Mouse (Mus musculus) kidney, embryonic 14.5 days (tissue): ENCODE results near the gene Adamts9. TPM values are rescaled to one million over a fixed set of nuclear protein-coding genes. Genes with fewer than 3 reads are reported as not detected.

Source experiments
- ATAC-seq: fragments of 200-750 bp; cut with Nextera tagmentation; 2 replicates; pipeline ENCODE4 v1.8.0; 2017; ENCODE audit warnings: moderate number of reproducible peaks, mild to moderate bottlenecking, moderate TSS enrichment, moderate library complexity; ENCODE audit not compliant: low FRiP score, low TSS enrichment
- H3K27ac ChIP-seq: fragments of 300-500 bp; sonication (generic); 2 replicates; pipeline ENCODE4 v1.5.1; 2014; ENCODE audit warnings: low read depth, mild to moderate bottlenecking, low read length, moderate library complexity, mixed read lengths
- H3K27me3 ChIP-seq: fragments of 300-500 bp; sonication (generic); 2 replicates; pipeline ENCODE4 v1.6.1; 2014; ENCODE audit warnings: mild to moderate bottlenecking, low read length; ENCODE audit not compliant: control insufficient read depth, insufficient read depth
- H3K36me3 ChIP-seq: fragments of 300-500 bp; sonication (generic); 2 replicates; pipeline ENCODE4 v1.6.1; 2014; ENCODE audit warnings: low read length, mixed read lengths; ENCODE audit not compliant: control insufficient read depth, insufficient read depth
- H3K4me1 ChIP-seq: fragments of 300-500 bp; sonication (generic); 2 replicates; pipeline ENCODE4 v1.6.1; 2014; ENCODE audit warnings: low read length, mixed read lengths; ENCODE audit not compliant: control insufficient read depth, insufficient read depth
- H3K4me2 ChIP-seq: fragments of 300-500 bp; sonication (generic); replicated peaks from 2 replicates; pipeline ENCODE4 v1.6.1; 2014; ENCODE audit warnings: low read depth, mild to moderate bottlenecking, low read length
- H3K4me3 ChIP-seq: fragments of 300-500 bp; sonication (generic); 2 replicates; pipeline ENCODE4 v1.5.1; 2014; ENCODE audit warnings: mild to moderate bottlenecking, low read length
- H3K9ac ChIP-seq: fragments of 300-500 bp; sonication (generic); 2 replicates; pipeline ENCODE4 v1.6.1; 2014; ENCODE audit warnings: low read depth, mild to moderate bottlenecking, low read length, moderate library complexity
- H3K9me3 ChIP-seq: fragments of 300-500 bp; sonication (generic); 2 replicates; pipeline ENCODE4 v1.6.1; 2016; ENCODE audit warnings: low read length; ENCODE audit not compliant: control insufficient read depth
- WGBS: fragments of 180-500 bp; shearing (Covaris S2); extraction: QIAGEN DNeasy Blood & Tissue Kit; methylation state at CpG from one replicate; pipeline ENCODE4 v1.1.7; 2014; 5-methylcytosine and 5-hydroxymethylcytosine counted together
- polyA plus RNA-seq: library from polyadenylated mRNA; unstranded; fragments of >200 nt; fragmentation: Nextera tagmentation; extraction: Ambion mirVana; gene quantifications from 2 replicates; pipeline ENCODE4 v1.2.1, GENCODE M21; 2014

Adamts9 gene
- polyA plus RNA-seq, 1 experiment from 2014 or later, result 19.9 TPM

DNA sequence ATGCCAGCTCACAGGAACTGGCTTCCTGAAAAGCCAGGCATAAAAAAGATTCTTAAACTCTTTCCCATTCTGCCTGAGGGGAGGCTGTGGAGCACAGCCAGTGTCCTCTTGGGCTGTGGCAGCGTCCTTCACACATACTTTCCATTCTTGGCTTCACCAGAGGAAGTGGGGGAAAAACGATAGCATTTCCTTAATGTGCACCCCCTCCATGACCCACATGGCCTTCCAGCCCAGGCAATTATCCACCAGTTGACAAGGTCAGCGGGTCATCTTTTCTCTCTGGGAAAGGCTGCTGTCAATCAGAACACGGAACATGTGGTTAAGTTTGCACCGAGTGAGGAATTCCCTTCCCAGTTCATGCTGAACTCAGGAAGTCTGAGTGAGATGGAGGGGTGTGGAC lies 37.4 kb downstream of the Adamts9 start:
- Histone ChIP-seq H3K27me3 (no peaks in the 10 kb centered on the region), H3K9ac (no peak overlapping the region), H3K4me1 (0 out of 2 replicates have a peak, but pooled peaks cover 5% of the 10 kb centered on the region), H3K27ac (no peak overlapping the region), H3K4me2 (no peak overlapping the region), H3K36me3 (peaks cover 73% of the 10 kb centered on the region), H3K9me3 (no peaks in the 10 kb centered on the region), H3K4me3 (no peak overlapping the region)
- WGBS, result 42% methylated on average over 5 of the region's 5 CpGs
- no peak for ATAC-seq

DNA sequence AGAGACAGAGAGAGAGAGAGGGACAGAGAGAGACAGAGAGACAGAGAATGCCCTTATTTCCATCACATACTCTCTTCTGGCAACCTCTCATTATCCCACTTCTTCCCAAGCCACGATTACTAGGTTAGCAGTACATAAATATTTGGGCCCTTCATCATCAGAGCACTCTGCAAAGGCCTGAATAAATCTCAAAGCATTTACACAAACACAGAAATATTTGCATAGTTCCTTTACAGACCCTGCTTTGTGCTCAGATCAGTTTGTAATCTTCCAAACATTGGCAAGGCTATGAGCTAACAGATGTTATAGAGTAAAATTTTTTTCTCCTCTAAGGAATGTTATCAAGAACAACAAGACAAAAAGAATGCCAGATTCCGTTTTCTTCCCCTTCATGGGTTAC lies 38.8 kb downstream of the Adamts9 start:
- Histone ChIP-seq H3K27ac (peak overlapping the region; percentile 9; the same call in 1 of the 2 replicates), H3K9ac (no peak overlapping the region), H3K36me3 (peaks cover 77% of the 10 kb centered on the region), H3K27me3 (no peaks in the 10 kb centered on the region), H3K9me3 (no peaks in the 10 kb centered on the region), H3K4me2 (no peak overlapping the region), H3K4me1 (0 out of 2 replicates have a peak, but pooled peaks cover 5% of the 10 kb centered on the region), H3K4me3 (no peak overlapping the region)
- no peak for ATAC-seq
- 36% methylated on average over 2 of the region's 2 CpGs for WGBS

DNA sequence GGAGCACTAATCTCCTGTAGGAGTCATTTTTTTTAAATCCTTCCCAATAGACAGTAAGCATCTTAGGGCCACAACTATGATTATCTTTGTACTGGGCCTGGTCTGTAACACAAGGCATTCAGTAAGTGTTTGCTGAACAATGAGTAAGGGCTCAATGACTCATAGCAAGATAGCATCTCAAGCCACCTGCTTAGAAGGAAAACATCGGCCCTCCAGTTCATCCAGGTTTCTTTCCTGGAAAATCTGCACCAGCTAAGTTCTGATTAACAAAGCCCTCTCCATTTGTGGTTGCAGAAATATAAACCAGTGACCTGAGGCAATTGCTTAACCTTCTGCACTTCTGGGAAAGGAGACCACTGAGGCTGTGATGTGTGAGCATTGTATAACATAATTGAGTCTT lies 39.3 kb downstream of the Adamts9 start:
- no peak for ATAC-seq
- no peaks in the 10 kb centered on the region for H3K27me3 ChIP-seq
- peaks cover 78% of the 10 kb centered on the region for H3K36me3 ChIP-seq
- peak overlapping the region; percentile 9; the same call in 1 of the 2 replicates for H3K27ac ChIP-seq
- H3K9me3 ChIP-seq, result no peaks in the 10 kb centered on the region
- H3K4me2 ChIP-seq, result no peak overlapping the region
- H3K4me1 ChIP-seq, result 0 out of 2 replicates have a peak, but pooled peaks cover 5% of the 10 kb centered on the region
- H3K9ac ChIP-seq, result no peak overlapping the region
- WGBS, result 87% methylated on average over 1 of the region's 1 CpGs
- no peak overlapping the region for H3K4me3 ChIP-seq

DNA sequence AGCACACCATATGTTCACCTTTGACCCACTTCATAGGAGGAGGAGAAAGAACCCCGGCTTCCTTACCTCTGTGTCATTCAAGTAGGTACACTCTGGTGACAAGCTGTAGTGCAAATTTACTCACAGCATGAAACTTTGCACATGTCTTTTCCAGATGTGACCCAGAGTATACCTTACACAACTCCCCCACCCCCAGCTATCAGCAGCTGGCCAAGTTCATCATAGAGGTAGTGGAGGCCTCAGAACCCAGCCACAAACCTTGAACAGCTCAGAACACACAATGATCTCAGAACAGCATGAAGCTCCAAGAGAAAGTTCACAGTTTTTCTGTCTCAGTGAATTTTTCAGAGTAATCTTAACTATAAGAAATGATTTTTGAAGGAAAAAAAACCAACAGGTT lies 51.8 kb downstream of the Adamts9 start:
- peaks cover 77% of the 10 kb centered on the region for H3K36me3 ChIP-seq
- WGBS, result 26% methylated on average over 1 of the region's 1 CpGs
- H3K9me3 ChIP-seq, result no peaks in the 10 kb centered on the region
- H3K27me3 ChIP-seq, result no peaks in the 10 kb centered on the region
- H3K4me1 ChIP-seq, result no peaks in the 10 kb centered on the region
- ATAC-seq, result no peak
- no peak overlapping the region for H3K4me3 ChIP-seq
- H3K9ac ChIP-seq, result no peak overlapping the region
- no peak overlapping the region for H3K27ac ChIP-seq
- H3K4me2 ChIP-seq, result no peak overlapping the region

DNA sequence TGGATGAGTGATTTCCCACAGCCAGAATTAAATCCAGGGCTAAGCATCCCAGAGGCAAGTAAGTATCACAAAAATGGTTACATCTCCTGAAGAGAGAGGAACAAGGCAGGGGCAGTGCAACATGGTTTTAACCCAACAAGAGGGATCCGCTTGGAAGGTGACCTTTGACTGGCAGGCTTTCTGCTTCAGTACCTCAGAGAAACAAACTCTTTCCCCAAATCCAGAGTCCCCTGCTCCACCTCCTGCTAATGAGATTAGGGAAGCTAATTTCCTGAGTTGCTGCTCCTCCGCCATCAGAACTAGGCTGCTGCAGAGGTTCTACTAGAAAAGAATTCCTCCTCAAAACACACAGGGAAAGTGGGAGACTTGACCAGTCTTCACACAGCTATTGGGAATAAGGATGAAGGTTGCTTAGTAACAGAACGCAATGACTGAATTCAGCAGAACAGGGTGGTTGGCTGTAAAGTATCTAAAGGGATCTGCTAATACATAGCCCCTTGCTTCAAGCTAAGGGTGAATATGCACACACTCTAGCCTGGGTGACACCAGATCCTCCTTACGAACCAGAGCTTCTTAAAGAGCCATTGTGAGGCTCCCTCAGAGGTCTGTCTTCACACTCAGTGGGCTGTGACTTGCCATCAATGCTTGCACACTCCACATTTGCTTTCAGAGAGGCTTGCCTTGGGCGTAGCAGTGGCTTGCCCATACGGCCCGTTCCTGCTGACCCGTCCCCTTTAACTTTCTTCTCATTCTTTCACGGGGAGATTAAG lies 60.0 kb downstream of the Adamts9 start:
- no peaks in the 10 kb centered on the region for H3K27me3 ChIP-seq
- no peaks in the 10 kb centered on the region for H3K9me3 ChIP-seq
- H3K4me1 ChIP-seq, result peaks cover 22% of the 10 kb centered on the region
- H3K27ac ChIP-seq, result peak overlapping the region; percentile 70
- 0 out of 2 replicates have a peak, but pooled peaks have one; percentile 34 for ATAC-seq
- no peak overlapping the region for H3K4me2 ChIP-seq
- no peak overlapping the region for H3K4me3 ChIP-seq
- no peak overlapping the region for H3K9ac ChIP-seq
- 43% methylated on average over 9 of the region's 9 CpGs for WGBS
- peaks cover 76% of the 10 kb centered on the region for H3K36me3 ChIP-seq

DNA sequence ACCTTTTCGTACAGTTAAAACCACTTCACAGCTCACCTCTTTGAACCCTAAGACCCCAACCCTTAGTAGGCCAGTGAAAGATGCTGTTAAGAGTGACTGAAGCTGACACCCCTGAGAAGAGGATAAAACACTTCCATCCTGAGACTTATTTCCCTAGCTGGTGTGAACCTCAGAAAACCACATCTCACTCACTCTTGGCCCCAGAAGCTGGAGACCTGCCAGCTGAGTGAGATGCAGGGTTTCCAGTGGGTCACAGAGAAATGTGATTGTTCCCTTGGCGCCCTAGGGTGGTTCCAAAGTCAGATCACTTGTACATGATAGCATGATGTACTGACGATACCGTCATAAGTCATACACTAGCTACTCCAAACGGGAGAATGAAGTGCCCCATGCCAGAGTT lies 60.8 kb downstream of the Adamts9 start:
- Histone ChIP-seq H3K27ac (no peak overlapping the region), H3K9me3 (no peaks in the 10 kb centered on the region), H3K4me1 (peaks cover 22% of the 10 kb centered on the region), H3K4me2 (no peak overlapping the region), H3K36me3 (peaks cover 74% of the 10 kb centered on the region), H3K27me3 (no peaks in the 10 kb centered on the region), H3K4me3 (no peak overlapping the region), H3K9ac (no peak overlapping the region)
- ATAC-seq, result no peak
- WGBS, result 77% methylated on average over 5 of the region's 5 CpGs

DNA sequence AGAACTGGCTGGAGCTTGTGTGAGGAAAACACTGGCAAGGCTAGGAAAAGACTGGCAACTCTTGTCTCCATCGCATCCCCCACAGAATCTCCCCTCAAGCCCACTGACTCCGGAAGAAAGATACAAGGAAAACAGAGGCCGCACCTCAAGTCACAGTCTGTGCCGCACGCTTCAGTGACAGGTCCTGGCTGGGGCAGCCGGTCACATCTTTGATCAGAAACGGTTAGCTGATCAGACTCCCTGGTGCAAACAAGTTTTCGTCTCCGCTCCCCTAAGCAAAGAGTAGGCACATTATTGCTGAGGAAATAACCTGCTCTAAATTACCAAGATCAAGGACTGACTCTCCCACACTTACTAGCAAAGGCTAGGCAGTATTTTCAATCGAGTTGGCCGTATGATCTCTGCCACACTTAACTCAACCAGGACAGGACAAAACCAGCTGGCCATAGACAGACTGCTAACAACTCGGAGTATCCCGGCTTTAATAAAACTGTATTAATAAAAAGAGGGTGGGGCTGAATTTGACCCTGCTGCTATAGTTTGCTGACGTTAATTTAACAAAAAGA lies 63.5 kb downstream of the Adamts9 start:
- Histone ChIP-seq H3K27ac (peak overlapping the region; percentile 69; the same call in 1 of the 2 replicates), H3K4me3 (no peak overlapping the region), H3K36me3 (peaks cover 65% of the 10 kb centered on the region), H3K9ac (no peak overlapping the region), H3K4me1 (peaks cover 22% of the 10 kb centered on the region), H3K9me3 (no peaks in the 10 kb centered on the region), H3K27me3 (no peaks in the 10 kb centered on the region), H3K4me2 (no peak overlapping the region)
- 33% methylated on average over 14 of the region's 14 CpGs for WGBS
- ATAC-seq, result peak; percentile 75

DNA sequence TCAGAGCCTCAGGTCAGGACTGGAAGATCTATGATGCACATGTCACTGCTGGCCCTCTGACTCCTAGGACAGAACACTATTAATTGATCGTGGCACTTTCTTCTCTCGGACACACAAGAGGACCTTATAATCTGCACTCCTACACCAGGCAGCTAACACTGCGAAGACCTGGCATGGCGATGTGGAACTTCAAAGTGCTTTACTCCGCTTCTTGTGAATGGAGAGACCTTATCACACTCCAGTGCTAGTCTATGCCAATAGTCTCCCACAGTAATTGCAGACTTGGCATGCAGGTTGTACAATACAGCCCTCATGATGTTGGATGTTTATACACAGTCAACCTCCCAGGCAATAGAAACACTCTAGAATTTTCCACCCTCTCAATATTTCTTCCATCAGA lies 64.5 kb downstream of the Adamts9 start:
- no peak overlapping the region; the same call in 1 of the 2 replicates for H3K27ac ChIP-seq
- 62% methylated on average over 5 of the region's 5 CpGs for WGBS
- peaks cover 17% of the 10 kb centered on the region for H3K4me1 ChIP-seq
- H3K4me3 ChIP-seq, result no peak overlapping the region
- no peak for ATAC-seq
- H3K27me3 ChIP-seq, result no peaks in the 10 kb centered on the region
- no peak overlapping the region for H3K9ac ChIP-seq
- H3K9me3 ChIP-seq, result no peaks in the 10 kb centered on the region
- peaks cover 66% of the 10 kb centered on the region for H3K36me3 ChIP-seq
- no peak overlapping the region for H3K4me2 ChIP-seq

DNA sequence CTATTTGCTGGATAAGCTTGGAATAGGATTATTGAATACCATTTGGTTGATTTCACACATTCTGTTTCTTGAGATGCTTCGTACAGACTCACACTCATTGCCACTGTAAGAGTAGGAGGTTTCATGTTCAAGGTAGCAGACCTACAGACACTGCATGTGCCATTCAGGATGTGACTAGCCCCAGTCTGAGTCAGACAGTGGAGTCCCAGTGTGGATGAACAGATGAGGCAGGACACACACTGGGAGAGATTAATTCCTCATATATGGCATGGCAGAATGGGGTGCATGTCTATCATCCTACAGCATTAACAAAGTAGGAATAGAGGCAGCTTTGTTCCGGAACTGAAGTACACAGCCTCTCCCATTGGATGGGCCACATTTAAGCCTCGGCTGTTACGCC lies 66.1 kb downstream of the Adamts9 start:
- ATAC-seq, result no peak
- H3K9me3 ChIP-seq, result no peaks in the 10 kb centered on the region

More for the DNA sequence above, 66.1 kb downstream of the Adamts9 start:
- Histone ChIP-seq H3K4me1 (peaks cover 5% of the 10 kb centered on the region), H3K27me3 (no peaks in the 10 kb centered on the region), H3K36me3 (peaks cover 63% of the 10 kb centered on the region), H3K4me3 (no peak overlapping the region), H3K4me2 (no peak overlapping the region), H3K9ac (no peak overlapping the region), H3K27ac (no peak overlapping the region)
- 98% methylated on average over 4 of the region's 4 CpGs for WGBS
